Mouse (Mus musculus) CD4-positive helper T cell, adult 2 months (primary cell): Measurements from ENCODE around the gene Ccl27a.

Experiments
- DNase-seq: peaks from one replicate; pipeline ENCODE4 v3.0.0-alpha.2; 2012; ENCODE audit warnings: low read depth, missing footprints, low spot score

Gene Ccl27a

DNA sequence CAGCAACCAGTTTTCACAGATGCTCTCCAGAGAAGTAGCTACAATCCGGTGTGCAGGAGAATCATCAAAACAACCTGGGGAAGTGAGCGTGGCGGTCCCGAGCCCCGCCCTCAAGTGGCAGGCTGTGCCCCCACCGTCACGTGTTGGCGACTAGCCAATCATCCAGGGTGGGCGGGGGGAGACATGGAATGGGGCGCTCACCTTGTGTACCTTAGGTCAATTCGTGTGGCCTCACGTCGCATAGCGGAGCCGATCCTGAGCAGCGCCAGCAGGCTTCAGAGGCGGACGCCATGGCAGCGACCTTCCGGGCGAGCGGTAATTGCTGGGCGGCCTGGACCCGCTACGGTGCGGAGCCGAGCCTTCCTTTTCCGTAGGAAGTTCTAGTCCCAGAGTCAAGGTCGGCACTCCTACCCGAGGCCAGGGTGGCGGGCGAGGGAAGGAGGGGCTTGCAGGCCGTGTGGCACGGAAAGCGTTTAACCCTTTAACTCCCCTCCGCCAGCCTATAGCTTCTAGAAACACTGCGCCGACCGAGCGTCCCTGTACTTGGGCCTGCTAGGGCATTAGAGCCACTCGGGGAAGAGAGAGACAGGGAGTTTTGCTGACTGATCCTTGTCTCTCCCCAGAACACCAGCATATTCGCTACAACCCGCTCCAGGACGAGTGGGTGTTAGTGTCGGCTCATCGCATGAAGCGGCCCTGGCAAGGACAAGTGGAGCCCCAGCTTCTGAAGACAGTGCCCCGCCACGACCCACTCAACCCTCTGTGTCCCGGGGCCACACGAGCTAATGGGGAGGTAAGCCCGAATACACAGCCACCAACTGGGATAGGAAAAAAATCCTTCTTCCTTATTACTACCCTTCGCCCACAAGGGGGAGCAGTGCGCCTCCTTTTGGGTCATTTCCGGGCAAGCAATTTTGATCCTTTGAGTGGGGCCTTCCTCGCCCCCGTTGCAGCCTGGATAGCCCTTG lies 18.4 kb downstream of the Ccl27a start, which contains the start of gene Sigmar1:
TSS of gene Sigmar1 (minus strand) at position 820 of the 968 bp plus-strand sequence.
- DNase-seq, result peak; percentile 94

DNA sequence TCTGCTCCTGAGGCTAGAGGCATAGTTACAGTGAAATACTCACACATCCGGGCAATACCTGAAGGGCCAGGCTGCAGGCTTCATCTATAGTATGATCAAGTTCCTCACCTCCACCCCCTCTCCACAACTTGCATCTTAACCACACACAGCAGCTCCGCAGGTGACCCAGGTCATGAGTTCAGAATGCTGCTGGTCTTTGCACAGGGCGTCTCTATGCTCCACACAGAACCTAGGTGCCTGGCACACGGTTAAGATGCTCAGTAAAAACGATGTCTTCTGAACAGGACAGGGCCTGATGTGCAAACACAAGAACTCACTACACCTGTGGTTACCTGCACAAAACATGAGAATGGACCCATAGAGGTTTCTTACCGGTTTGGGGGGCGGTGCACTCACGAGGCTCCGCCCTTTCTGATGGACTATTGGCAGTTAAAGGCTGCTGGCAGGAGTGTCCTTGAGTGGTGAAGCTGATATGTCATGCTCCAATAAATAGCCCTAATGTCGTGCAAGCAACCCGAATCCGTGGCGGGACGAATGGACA lies 19.2 kb downstream of the Ccl27a start, which contains the start of gene Galt:
TSS of gene Galt (plus strand) at position 432 of the 541 bp plus-strand sequence.
- no peak for DNase-seq

DNA sequence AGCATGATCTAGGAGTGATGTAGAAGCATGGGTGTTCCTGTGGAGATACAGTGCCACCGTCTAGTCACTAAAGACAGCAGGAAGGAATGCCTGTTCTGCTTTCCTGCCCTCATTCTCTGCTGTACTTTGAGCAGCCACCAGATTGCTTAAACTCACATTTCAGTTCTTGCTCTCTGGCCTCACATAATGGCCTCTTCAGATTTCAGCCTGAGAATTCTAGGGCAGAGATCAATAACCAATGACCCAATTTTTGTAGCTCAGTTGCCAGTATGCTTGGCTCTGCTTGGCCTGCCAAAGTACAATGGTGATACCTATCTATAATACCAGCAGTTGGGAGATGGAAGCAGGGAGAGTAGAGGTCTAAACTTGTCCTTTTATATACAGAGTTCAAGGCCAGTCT lies 29.0 kb downstream of the Ccl27a start:
- DNase-seq, result no peak

DNA sequence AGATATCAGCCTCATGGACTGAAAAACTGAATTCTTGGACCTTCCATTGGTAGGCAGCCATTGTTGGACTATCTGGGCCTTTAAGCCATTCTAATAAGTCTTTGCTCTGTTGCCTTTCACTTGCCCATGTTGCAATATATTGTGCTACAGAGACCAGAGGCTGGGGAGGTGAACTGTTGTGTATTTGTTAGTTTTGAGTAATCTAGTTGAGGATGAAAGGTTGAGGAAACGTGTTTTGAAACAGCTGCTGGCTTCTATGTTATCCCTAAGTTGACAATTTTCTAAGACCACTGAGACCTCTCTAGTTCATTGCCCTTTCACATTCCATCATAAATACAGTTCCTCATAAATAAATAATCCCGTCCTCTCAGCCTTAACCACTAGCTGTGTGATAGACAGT lies 29.9 kb downstream of the Ccl27a start:
- DNase-seq, result no peak

DNA sequence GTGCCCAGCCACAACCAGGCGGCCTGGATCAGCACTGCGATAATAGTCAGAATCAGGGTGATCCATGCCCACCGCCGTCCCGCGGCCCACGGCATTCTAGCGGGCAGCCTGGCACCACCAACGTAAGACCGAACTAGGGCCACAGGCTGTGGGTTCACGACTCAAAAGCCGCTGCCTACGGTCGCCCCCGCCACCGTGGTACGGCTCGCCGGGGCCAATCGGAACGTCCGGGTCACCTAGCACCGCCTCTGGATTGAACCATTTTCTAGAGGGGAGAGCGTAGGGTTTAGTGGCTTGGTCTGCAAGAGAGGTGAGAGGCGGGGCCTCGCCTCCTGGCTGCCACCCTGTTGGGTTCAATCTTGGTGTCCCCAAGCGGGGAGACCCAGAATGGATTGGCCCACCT lies 32.9 kb downstream of the Ccl27a start:
- DNase-seq, result peak; percentile 96

DNA sequence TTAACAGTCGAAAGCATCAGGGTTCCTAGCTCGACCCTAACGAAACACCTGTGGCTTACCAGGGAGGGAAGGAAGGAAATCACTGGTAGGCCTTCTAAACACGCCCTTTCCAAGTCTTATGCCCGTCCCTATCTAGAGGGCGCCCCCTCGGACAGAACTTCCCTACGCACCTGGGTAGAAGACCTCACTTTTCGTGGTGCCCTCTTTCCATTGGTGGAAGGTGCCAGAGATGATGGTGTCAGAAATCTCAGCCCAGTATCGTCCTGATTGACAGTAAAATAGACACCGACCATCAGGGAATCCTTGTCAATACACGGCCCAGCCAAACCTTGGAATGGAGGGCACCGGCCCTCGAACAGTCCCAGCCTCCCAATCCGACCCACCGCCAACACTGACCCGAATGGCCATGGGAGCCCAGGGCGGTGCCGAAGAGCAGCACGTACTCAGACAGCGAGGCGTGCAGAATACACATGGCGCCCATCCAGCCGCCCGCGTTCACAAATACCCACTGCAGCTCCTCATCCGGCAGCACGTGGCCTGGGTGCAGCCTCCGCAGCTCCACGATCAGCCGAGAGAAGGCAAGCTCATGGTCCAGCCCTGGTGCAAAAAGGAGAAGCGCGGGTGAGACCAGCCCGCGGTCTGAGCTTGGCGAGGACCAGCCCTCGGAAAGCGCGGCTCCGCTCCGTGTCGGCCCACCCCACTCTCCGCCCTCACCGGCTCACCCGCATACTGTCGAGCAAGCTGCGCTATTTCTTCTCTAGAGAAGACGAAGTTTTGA lies 33.5 kb downstream of the Ccl27a start:
- peak; percentile 50 for DNase-seq

DNA sequence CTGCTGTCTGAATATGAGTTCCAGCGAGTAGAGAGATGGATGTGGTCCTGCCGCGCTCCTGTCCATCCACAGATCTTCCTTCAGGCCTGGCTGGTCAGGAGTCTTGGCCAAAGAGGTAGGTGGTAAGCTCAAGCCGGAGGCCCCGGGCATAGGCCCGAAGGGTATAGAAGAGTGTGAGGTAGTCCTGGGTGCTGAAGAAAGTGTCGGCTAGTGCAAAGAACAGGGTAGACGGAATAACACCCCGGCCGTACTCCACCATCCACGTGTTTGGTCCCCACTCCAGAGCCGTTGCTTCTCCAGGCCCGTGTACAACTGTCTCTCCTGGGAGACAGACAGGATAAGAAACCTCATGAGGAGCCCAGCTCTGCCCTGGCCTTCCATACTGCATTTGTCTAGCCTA lies 34.8 kb downstream of the Ccl27a start:
- DNase-seq, result no peak

DNA sequence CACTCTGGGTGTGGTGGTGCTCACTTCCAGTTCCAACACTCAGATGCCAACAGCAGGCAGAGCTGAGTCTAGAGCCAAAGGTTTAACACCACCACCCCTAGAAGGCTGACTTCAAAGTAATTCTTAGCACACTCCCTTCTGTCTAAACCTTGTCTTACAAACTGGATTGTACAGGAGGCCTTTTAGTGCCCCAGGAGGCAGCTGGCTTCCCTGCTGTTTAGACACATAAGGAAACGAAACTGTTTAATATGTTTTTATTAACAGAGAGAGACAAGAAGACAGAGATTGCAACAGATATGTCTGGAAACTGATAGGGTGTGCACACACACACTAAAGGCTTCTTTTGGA lies 35.8 kb downstream of the Ccl27a start:
- DNase-seq, result no peak

DNA sequence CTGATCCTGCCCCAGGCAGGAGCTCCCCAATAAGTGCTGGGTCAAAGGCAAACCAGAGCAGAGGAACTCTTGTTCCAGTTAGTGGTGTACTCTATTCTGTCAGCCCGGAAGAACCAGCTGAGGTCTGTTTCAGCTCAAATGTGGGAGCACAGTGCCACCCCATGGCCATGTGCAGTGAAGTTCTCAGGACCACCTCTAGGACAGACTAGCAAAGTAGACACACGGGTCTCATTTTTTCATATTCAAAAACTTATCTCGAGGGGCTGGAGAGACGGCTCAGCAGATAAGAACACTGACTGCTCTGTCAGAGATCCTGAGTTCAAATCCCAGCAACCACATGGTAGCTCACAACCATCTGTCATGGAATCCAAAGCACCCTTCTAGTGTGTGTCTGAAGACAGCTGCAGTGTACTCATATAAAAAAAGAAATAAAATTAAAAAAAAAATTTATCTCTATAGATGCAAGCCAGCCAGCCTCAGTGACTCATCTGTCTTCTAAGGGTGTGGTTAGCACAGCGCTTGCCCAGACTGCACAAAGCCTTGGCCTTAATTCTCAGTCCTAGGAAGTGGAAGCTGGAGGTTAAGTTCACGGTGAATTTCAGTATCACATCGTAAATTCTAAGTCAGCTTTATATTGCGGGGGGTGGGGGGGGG lies 36.3 kb downstream of the Ccl27a start:
- peak; percentile 81 for DNase-seq

DNA sequence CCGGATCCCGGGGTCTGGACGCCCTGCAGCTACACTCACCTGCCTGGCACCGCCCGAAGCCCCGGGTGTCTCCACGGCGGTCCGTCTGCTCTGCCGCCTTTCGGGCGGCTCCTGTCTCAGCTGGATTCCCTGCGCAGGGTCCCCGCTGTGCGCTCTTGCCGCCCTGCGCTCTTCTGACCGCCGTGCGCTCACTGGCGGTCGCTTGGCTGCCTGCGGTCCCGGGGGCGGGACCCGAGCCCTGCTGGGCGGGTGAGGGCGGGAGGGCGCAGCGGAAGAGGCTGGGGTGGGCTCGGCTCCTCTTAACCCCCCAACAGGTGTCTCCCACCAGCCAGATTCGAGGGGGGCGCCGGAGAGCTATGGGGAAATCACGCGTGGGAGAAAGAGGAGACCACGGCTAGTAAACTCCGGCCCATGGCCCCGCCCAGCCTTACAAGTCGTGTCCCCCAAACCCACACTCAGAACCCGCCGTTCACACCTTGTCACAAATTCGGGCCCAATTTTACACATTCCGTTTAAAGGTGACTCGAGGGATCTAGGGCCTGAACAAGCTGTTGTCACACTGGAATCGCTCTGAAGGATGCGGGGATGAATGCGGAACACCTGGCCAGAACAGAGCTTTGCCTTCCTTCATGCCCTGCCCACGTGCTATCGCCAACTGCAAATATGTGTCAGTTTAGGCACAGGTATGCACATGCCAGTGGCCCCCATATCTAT lies 42.8 kb downstream of the Ccl27a start, which contains the start of gene Arid3c:
TSS of gene Arid3c (minus strand) at position 91 of the 714 bp plus-strand sequence.
- peak; percentile 47 for DNase-seq

DNA sequence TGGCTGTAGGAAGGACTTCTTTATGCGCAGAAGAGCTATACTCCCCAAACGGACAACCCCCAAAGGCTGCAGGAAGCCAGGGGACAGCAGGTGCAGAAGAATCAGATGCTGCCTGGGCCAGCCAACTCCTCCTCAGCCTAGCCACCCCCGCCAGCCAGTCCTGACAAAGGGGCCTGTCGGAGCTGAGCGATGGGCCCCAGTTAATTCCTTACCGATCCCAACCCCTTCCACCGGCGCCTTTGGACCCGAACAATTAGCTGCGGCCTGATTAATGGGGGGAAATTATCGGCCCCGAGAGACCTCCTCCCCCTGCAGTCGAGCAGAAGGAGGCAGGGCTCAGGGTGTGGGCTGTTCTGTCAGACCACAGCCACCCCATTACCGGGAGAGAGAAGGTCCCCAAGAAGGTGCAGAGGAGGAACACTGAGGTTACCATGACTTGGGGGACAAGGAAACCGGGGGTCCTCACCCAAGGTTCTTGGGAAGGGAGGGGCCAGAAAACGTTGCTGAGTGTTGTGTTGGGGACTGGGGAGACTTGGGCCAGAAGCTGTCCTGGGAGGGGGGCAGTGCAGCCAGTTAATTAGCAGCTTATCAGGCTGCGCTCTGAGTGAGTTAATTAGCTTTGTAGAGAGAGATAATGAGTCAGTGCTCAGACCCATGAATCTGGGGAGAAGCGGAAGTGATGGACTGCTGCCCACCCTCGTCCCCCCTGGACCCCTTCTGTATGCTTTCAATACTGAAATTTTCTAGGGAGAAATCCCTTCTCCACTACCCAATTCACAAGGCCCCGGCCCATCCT lies 47.0 kb downstream of the Ccl27a start:
- DNase-seq, result no peak

DNA sequence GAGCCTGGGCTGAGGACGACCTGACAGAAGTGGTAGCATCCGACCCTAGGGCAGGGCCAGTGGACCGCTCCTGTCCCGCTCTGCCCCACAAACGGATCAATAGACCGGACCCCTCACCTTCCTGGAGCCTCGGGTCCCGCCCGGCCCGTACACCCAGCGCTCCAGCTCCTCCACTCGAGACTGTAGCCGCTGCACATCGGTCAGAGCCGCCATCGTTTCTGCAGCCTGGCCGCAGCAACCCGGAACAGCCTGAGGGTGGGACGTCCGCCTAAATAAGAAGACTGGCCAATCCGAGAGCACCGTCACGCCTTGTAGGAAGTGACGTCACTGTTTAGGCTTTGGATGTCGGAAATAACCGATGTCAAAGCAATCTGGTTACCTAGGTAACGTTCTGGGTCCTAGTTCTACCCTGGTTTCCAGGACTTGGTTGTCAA lies 51.1 kb downstream of the Ccl27a start, which contains the start of gene Dctn3:
TSS of gene Dctn3 (minus strand) at position 253 of the 434 bp plus-strand sequence.
- peak; percentile 94 for DNase-seq
